Mouse (Mus musculus) heart, postnatal 14 days (tissue): ENCODE results near the gene Dnase1l2. TPM values are rescaled to one million over a fixed set of nuclear protein-coding genes. Genes with fewer than 3 reads are reported as not detected.
A peak's percentile ranks its signal among the peaks of the same experiment; 100 is the strongest.
"Not testable (repeated sequence)": the region's sequence is repeated elsewhere in the genome, so short reads cannot be mapped to it uniquely, and the experiment has no call there.

Source experiments
- DNase-seq, 2 experiments: peaks; one replicate each; pipeline ENCODE4 v3.0.0; 2021 to 2022
- intact Hi-C: fragments of 180-260 bp; cut with DNase I; formaldehyde crosslinking; loops from one replicate; pipeline ENCODE4 v1.15.1; 2025
- total RNA-seq, 2 experiments: library from RNA; stranded (reverse); gene quantifications; 2 replicates each; pipeline ENCODE4 v1.2.3; 2021

The Dnase1l2 gene
- total RNA-seq, 2 experiments from 2014 or later = 2.0 to 2.3 TPM

DNA sequence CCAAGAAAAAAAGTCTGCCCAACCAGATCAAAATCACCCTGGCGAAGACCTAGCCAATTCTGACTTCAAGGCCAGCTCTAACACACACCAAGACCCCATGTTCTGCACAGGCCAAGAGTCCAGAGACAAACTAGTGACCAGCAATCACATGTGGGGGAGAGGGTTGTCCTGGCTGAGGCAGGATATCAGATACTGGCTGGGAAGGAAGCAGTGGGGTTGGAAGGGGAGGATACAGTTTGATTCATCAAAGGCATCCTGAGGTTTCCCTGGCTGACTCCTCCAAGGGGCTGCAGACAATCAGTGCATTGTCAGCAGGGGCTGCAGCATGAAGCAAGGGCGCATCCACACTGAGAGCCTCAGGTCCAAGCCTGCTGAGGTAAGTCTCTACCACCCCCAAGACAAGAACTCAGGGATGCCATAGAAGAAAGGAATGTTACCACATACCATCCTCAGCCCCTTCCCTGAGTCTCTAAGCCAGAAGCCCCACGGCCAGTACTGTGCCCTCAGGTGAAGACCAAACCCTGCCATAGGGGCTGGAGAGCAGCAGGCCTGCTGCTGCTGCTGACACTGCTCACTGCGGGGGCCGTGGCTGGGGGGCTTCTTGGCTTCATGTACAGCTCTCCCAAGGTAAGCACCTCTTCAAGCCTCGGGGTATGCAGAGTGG is 30.8 kb upstream of the Dnase1l2 start, which contains the start of gene Bricd5:
TSS of gene Bricd5 (plus strand) at position 273 of the 664 bp plus-strand sequence.
- no peak for DNase-seq
- intact Hi-C loops = no loop called here

DNA sequence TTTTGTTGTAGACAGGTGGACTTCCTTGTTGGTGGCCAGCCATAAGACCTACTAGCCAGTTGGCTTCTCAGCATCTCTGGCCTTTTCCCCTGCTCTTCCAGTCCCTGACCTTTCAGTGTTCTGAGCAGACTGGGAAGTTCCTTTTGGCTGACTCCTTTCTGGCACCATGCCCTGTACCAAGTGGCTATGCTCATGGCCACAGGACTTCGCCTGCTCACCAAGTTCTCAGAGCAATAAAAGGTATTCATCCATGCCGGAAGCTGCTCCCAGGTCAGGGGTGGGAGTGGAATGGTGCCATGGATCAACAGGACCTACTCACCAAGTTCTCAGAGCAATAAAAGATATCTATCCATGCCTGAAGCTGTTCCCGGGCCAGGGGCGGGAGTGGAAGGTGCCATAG is 29.6 kb upstream of the Dnase1l2 start:
- DNase-seq = peak; percentile 59 to 60
- intact Hi-C loops = no loop called here

DNA sequence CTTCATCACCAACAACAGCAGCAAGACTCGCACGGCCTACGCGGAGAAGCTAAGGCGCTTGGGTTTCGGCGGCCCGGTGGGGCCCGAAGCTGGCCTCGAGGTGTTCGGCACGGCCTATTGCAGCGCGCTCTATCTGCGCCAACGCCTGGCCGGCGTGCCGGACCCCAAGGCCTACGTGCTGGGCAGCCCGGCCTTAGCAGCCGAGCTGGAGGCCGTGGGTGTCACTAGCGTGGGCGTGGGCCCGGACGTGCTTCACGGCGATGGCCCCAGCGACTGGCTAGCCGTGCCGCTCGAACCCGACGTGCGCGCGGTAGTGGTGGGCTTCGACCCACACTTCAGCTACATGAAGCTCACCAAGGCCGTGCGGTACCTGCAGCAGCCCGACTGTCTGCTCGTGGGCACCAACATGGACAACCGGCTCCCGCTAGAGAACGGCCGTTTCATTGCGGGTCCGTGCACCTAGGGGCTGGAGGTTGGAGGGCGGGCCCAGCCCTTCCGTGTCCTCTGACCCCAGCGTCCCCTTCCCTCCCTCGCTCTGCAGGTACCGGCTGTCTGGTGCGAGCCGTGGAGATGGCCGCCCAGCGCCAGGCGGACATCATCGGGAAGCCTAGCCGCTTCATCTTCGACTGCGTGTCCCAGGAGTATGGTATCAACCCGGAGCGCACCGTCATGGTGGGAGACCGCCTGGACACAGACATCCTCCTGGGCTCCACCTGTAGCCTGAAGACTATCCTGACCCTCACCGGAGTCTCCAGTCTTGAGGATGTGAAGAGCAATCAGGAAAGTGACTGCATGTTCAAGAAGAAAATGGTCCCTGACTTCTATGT is 28.0 kb upstream of the Dnase1l2 start:
- DNase-seq = peak in 1 of 2 experiments; percentile 27
- intact Hi-C loops = no loop called here

DNA sequence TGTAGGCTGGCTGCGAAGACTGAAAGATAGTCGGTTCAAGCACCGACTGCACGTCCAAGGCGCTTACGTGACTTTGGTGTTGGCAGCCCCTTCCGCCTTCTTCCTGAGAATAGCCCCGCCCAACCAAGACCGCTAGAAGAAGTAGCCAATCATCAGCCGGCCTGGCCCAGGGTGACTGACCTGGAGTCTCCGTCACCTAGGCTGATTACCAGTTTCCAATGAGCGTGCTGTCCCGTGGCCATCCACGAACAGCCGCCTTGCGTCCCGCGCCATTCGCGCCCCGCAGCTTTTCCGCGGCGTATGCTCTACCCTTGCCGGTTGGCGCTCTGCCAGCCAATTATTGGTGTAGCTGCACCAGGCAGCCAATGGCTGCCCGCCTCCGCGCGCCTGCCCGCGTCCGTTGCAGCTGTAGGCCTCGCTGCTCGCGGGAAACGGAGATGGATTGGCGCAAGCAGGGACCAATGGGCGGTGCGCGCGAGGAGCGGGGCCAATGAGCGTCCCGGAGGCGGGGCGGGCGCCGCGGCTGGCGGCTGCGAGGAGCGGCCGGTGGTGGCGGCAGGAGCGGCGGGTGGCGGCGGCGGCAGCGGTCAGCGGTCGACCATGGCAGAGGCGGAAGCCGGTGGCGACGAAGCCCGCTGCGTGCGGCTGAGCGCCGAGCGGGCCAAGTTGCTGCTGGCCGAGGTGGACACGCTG is 27.2 kb upstream of the Dnase1l2 start, which contains the start of the genes E4f1 and Pgp:
TSS of gene E4f1 (minus strand) at position 404 of the 693 bp plus-strand sequence.
TSS of gene Pgp (plus strand) at position 483 of the 693 bp plus-strand sequence.
- intact Hi-C loops = no loop called here
- DNase-seq = peak; percentile 99

DNA sequence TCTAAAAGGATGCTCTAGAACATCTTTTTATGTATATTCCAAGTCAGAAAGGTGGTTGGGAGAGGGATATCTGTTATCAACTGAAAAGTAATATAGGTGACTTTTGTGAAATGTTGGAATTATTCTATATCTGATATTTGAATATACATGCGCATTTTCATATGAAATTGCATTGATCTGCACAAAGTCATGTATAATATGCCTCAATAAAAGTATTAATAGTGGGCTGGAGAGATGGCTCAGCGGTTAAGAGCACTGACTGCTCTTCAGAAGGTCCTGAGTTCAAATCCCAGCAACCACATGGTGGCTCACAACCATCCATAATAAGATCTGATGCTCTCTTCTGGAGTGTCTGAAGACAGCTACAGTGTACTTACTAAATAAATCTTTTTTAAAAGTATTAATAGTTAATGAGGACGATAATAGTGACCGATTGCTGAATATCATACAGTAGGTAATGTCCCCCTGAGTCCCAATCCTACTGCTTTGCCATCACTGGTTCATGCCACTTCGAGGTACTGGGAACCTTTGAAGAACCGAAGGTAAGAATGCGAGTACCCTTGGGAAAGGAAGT is 26.5 kb upstream of the Dnase1l2 start:
- DNase-seq = no peak
- intact Hi-C loops = no loop called here

DNA sequence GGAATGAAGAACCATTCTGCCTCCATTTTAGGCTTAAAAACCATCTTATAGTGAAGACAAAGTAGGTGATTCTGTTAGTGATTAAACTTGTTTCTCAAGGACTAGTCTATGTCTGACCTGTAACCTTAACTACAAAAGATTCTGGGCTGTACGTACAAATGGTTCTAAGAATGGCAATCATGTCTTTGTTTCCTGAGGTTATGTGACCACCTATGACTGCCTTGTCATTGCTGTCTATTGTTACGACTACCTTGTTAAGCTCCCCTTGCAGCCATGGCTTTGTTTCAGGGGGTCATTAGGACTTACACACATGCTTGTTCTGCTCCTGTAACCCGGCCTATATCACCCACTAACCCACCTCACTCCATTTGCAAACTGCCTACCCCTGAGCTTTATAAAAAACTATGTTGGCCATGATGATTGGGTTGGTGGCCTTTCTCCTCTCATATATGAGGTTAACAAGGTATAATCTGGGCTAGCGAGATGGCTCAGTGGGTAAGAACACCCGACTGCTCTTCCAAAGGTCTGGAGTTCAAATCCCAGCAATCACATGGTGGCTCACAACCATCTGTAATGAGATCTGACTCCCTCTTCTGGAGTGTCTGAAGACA is 25.8 kb upstream of the Dnase1l2 start:
- intact Hi-C loops = no loop called here

DNA sequence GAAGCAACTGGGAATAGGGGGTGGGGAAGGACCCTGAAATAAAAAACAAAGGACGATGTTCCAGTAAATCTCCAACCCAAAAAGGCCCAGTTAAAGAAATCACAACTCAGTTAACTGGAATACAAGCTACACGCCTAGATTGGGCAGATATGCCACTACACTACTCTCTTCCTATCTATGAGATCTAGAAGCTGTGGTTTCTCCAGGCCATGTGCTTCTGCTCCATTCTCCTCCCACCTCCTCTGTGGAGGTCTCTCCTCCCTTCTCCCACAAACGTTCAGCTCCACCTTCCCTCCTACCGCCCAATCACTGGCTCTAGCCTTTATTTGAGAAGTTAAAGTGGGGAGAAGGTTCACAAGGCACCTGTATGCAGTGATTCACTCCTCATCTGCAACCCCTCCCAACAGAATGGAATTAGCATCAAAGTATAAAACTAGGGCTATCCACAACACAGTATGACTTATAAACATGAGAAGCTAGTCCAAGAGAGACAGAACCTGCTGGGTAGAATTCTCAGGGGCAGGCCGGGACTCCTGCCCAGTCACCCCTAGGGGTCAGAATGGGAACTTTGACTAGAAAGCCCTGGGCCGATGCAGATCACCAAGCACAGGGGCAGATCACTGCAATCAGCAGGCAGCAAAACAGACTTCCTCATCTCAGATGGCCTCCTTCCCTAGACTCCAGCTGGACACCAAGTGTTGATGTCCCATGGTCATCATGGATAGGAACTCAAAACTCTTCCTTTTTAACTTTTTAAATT is 20.6 kb upstream of the Dnase1l2 start:
- no peak for DNase-seq
- intact Hi-C loops = no loop called here

More for the DNA sequence above, 25.8 kb upstream of the Dnase1l2 start:
- no peak for DNase-seq

DNA sequence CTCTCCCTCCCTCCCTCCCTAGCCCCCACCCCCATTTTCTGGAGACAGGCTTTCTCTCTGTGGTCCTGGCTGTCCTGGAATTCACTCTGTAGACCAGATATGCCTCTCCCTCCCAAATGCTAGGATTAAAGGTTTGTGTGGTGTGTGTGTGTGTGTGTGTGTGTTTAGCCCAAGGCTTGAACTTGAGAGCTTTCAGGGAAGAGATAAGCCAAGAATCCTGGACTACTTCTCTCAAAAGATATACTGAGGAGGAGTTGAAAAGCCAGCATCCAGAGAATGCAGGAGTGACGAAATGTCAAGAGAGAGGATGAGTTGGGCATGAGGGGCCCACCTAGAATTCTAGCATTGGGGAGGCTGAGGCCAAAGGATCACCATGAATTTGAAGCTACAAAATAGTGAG is 20.0 kb upstream of the Dnase1l2 start:
- intact Hi-C loops = no loop called here
- DNase-seq = no peak

DNA sequence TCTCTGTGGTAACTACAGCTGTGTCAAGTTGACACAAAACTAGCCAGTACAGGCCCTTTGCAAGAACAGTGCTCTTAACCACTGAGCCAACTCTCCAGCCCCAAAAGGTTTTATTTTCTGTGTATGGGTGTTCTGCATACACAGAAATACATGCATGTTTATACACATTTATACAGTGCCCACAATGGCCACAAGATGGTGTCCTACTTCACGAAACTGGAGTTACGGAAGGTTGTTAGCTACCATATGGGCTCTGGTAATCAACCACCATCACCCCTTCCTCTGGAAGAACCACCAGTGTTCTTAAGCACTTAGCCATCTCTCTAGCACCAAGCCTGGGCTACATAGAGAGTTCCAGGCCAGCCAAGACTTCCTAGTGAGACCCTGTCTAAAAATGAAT is 18.7 kb upstream of the Dnase1l2 start:
- no peak for DNase-seq
- intact Hi-C loops = no loop called here

DNA sequence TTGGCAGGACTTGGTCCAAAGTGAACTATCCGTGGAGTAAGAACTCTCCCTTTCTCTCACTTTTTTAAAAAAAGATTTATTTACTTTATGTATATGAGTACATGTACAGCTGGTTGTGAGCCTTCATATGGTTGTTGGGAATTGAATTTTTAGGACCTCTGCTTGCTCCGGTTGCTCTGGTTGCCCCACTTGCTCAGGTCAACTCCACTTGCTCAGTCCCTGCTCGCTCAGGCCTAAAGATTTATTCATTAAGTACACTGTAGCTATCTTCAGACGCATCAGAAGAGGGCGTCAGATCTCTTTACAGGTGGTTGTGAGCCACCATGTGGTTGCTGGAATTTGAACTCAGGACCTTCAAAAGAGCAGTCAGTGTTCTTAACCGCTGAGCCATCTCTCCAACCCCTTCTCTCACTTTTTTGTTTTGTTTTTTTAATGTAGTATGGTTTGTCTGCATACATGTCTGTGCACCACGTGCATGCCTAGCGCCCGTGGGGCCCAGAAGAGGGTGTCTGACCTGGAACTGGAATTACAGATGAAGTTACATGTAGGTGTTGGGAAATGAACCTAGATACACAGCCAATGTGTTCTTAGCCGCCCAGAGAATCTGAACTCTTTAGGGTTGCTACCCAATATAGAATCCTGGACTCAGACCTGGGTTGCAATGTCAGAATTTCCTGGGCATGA is 12.8 kb upstream of the Dnase1l2 start:
- not testable (repeated sequence) for DNase-seq
- intact Hi-C loops = loop anchor here (2.0 kb wide), 1 partner anchor 29 kb away; the partner anchor contains the start of gene Eci1

DNA sequence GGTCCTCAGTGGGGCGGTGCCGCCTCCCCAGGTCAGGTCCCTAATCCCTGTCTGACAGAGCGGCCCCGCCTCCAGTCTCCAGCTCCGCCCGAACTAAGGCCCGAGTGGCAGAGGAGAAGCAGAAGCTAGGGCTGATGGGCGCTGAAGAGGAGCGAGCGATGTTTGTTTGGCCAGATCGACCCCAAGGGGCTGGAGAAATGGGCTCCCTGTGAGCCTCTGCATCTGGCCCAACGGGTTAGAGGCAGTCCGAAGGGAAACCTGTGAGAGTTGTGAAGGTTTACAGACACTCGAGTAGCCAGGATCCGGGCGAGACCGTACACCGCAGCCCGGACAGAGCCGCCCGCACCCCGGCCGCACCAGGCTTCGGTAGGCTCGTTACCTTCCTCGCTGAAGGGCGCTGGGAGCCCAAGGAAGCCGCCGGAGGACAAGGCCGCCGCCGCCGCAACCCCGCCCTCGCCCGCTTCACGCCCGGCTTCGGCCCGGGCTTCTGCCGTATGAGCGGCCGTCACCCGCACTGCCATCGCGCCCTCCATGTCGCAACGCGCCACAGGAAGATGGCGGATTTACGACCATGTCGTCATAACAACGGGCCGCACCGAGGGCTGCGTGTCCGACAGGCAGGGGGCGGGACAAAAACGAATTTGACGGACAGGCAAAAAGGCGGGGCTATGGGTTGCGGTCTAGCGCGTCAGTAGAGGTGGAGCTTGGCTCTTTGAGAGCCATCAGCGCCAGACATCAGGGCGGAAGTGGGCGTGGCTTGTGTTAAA is 12.0 kb upstream of the Dnase1l2 start:
- peak; percentile 98 to 100 for DNase-seq
- intact Hi-C loops = loop anchor here (2.0 kb wide), 1 partner anchor 28 kb away; the partner anchor contains the start of gene Eci1

DNA sequence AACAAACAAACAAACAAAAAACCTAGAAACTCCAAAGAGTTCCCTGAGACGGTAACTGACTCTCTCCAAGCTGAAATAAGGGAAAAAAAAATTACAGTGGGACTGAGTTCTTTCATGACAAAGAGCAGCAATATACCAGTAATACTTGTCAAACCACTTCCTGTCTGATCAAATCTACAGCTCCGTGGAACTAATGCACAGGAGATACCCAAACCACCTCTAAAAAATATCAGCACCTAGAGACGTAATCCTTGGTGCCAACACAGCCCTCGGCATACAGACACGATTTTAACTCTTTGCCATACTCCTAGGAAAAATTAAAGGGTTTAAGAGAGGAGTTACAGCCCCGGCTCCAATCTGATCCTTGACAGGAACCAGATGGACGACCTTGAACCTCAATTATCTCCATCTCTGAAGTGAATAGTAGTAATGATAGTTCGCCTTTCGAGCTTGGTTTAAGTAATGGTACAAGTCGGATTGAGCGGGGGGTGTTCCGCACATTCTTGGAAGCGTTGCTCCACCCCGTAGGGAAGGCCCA is 11.4 kb upstream of the Dnase1l2 start:
- no peak for DNase-seq
- intact Hi-C loops = loop anchor here (2.0 kb wide), 1 partner anchor 27 kb away; the partner anchor contains the start of gene Eci1

DNA sequence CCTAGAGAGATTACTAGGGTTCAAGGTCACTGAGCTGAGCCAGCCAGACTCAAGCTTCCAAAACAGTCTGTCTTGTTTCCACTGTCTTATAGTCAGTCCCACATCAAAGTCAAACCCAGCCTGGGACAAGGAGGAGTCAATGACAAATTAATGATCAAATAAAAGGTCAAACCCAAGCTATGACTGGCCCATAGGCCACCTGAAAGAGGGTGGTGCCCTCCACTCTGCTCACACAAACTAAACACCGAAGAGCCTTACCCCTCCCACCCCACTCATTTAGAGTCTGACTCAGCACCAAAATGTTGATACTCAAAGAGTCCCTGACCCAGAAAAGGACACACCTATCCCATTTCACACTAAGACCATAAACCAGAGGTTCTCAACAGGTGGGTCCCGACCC is 10.5 kb upstream of the Dnase1l2 start:
- intact Hi-C loops = no loop called here
- DNase-seq = no peak

DNA sequence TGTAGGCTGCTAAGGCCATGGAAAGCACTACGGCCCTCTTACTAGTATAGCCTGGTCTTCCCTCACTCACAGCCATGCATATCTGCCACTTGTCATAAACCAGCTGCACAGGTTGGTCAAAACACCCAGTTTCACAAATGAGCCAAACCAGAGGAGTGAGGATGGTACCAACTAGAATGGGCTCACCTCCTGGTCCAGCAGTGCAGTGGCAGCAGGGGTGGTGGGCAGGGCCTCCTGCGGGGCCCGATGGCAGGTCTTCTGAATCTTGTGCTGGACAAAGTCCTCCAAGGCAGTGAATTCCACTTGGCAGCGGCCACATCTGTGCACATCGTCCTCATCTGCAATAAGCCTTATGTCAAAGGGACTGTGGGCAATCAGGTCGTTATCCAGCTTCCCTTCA is 8.3 kb upstream of the Dnase1l2 start:
- DNase-seq = no peak
- intact Hi-C loops = no loop called here

DNA sequence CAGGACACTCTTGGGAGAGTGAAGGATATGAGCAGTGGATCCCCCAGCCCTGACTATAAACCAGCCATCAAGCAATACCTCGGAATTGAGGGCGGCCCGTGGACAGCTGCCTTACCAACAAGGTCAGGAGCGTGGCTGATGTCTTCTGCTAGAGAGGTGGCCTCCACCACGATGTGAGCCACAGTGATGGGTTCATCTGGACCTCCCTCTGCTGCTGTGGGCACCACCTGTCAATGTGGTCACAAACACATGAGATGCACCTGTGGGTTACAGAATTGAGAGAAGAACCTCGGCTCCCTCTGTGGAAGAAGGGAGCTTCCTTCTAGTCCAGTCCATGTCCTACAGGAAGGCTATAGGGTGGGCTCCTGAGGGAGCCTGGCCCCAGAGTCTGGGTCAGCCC is 6.6 kb upstream of the Dnase1l2 start:
- DNase-seq = no peak
- intact Hi-C loops = no loop called here

DNA sequence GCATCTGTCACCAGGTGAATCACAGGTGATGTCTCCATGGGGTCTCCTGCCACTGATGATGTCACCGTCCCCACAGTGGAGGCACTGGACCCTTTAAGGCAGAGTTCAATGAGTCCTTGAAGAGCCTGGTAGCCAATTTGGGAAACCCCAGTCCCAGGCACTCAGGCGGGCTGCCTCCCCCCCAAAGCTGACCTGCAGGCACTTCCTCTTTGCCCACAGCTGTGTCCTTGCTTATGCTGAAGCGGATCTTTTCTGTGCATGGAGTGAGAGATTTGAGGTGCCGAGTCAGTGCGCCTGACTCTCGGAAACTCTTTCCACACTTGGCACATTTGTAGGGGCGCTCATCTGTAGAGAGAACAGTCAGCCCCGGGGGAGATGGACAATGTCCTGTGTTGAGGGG is 3.7 kb upstream of the Dnase1l2 start:
- intact Hi-C loops = no loop called here
- no peak for DNase-seq

DNA sequence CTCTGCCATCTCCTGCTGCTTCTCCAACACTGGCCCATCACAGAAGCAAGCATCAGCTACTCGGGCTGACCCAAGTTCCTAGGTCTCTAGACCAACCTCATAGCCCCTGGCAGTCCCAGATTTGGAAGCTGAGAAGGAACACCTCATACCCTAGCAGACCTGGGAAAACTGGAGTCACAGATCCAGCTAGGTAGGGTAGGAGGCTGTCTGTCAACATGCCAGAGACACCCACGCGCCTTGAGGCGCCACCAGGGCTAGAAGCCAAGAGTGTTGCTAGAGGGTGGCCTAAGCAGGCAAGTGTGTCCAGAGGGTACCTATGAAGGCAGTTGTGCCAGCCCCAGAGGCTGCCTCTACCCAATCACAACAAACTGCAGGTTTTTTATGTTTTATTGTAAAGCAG is 504 bp upstream of the Dnase1l2 start:
- intact Hi-C loops = no loop called here
- no peak for DNase-seq

DNA sequence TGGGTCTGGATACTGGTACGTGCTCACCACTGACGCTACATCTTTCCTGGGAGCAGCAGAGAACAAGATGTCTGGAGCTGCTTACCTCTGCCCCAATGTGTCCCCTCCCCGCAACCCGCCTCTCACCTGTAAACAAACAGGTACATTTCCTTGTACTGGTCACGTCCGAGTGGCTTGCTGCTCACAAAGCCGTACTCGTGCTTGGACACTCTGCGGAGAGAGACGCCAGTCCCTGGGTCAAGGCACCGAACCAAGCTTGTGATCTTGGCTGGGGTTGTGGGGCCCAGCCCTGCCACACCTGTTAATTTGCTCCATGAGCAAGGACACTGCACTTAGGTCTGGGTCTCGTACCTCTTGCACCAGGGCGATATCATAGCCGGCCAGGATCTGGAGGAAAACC is 798 bp downstream of the Dnase1l2 start:
- DNase-seq = no peak
- intact Hi-C loops = no loop called here
